Mouse (Mus musculus): ENCODE results near the gene Wfdc17.

Gene Wfdc17

GRCm38 (mm10) chr11:83741841-83742240 lies 38.0 kb downstream of the Wfdc17 start:
- DNase-seq, result no peak

GRCm38 (mm10) chr11:83742731-83743355 lies 39.1 kb downstream of the Wfdc17 start:
- DNase-seq, result no peak

DNA sequence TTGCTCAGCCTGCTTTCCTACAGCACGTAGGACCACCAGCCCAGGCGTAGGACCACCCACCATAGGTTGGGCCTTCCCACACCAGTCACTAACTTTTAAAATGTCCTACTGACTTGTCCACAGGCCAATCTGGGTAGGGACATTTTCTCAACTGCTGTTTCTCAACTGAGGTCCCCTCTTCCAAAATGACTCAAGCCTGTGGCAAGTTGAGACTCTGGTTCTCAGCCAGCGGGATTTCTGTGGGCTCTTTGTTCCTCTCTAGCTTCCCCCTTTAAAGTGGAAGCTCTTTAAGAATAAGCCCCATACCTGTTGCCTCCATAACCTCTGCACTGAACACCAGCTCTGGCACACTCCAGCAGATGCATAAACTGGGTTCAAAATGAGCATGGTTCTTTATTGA lies 39.7 kb downstream of the Wfdc17 start:
- DNase-seq, result no peak

DNA sequence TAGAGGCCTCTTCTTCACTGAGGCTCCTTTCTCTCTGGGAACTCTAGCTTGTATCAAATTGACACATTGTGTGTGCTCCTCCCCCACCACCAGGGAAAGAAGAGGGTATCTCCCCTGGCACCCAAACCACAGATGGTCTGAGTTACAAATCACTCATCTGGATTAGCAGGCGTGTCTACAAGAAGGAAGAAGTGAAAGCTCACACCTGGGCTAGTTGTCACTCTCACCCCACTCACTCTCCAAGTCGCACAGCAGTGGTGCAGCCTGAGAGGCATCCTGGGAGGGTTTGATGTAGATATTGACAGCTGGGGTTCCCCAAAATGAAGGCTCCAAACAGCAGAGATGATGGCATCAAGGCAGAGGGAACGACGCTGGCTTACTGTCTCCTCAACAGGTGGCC lies 42.4 kb downstream of the Wfdc17 start:
- no peak for DNase-seq

DNA sequence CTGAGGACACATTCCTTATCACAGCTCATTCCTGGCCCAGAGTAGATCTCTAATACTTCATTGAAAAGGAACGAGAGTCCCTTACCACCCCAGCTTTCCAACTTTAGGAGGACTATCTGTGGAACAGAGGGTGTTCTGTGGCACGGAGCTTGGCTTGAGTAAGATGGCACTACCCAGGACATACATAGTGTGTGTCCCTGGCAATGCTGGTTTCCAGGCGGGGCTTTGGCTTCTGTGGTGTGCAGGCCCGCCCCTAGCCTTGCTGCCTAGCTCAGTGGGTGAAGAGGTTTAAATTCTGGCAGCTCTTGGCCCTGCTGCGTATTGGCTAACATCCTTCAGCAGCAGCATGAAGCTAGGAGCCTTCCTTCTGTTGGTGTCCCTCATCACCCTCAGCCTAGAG lies 42.9 kb downstream of the Wfdc17 start, which contains the start of gene Wfdc21:
Wfdc21 (plus strand) TSS at position 260 of the 400 bp plus-strand sequence.
- no peak for DNase-seq

DNA sequence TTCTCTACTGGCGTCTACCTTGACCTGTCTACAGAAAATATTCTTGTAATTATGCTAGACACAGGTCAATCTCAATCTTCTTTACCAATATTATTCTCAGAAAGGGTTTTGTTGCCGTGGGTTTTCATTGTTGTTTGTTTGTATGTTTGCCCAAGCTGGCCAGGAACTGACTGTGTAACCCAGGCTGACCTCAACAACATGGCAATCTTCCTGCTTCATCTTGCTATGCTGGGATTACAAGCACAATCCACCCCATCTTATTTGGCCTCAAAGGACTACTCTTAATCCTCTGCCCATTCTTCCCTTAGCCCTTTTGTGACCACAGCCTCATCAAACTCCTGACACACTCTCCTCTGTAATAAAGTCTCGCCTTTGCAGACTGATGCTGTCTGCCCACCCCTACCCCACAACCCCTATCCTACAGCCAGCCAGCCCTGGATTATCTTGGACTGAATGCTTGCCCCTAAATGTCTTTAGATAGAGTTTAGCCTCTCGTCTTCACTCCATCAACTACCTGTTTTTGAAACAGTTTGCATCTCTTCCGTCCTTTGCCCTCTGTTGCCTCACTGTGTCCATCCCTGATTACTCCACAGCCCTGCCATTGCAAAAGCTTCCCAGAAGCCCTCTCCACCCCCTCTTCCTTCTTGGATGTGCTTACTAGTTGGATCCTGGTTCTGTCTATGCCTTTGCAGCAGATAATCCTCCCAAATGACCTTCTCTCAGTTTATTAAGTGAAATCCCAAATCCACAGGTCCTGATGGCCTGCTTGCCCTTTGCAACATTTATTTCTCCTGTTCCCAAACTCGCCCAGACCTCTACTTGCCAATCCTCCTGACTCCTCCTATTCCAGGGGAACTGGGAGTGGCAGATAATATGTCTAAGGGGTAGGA lies 43.8 kb downstream of the Wfdc17 start:
- DNase-seq, result no peak

GRCm38 (mm10) chr11:83753581-83754181 lies 49.9 kb downstream of the Wfdc17 start, which contains the start of gene Heatr6:
Heatr6 (plus strand) TSS chr11:83753696.
- DNase-seq, result peak; percentile 72 to 77

GRCm38 (mm10) chr11:83754227-83754626 lies 50.4 kb downstream of the Wfdc17 start:
- DNase-seq, result no peak
